Mouse (Mus musculus) cerebellum, postnatal 14 days (tissue): ENCODE measurements around the gene 2810408A11Rik.
A peak's percentile ranks its signal among the peaks of the same experiment; 100 is the strongest.

Experiments
- DNase-seq, 2 experiments: peaks; one replicate each; pipeline ENCODE4 v3.0.0; 2021; ENCODE audit warnings: mixed read lengths in 2 of 2

The 2810408A11Rik gene

DNA sequence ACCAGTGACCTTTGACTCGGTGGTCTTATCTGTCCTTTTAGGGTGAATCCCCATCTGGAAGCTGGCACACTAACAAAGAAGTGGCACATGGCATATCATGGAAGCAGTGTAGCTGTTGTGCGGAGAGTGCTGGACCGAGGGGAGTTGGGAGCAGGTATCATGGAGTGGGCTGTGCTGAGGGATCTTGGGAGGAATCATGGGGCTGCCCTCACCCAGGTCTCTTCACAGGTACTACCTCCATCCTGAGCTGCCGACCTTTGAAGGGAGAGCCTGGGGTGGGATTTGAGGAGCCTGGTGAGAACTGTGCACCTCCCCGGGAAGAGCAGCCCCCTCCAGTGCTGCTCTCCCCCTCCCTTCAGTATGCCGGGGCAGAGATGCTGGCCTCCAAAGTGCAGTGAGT, 10.9 kb upstream of the 2810408A11Rik start:
- DNase-seq, result no peak

DNA sequence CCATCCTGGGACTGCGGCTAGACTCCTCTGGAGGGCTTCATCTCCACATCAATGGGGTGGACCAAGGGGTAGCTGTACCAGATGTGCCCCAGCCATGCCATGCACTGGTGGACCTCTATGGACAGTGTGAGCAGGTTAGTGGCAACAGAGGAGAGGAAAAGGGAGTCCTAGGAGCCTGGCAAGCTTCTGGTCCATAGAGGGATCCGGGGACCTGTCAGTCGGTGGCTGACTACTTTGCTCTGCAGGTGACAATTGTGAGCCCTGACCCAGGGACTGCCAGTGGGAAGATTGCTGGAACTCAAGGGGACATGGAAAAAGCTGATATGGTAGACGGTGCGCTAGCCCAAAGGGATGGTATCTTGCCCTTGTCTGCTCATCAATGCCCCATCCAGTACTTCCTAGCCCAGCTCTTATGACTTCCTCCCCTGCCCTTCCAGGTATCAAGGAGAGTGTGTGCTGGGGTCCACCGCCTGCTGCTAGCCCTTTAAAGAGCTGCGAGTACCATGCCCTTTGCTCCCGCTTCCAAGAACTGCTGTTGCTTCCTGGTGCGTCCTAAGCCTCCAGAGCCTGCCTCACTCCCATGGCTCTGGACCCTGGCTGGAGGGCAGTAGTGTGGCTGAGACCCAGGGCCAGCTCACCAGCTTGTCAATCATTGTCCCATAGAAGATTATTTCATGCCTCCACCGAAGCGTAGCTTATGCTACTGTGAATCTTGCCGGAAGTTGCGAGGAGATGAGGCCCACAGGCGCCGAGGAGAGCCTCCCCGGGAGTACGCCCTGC, 10.2 kb upstream of the 2810408A11Rik start:
- no peak for DNase-seq

DNA sequence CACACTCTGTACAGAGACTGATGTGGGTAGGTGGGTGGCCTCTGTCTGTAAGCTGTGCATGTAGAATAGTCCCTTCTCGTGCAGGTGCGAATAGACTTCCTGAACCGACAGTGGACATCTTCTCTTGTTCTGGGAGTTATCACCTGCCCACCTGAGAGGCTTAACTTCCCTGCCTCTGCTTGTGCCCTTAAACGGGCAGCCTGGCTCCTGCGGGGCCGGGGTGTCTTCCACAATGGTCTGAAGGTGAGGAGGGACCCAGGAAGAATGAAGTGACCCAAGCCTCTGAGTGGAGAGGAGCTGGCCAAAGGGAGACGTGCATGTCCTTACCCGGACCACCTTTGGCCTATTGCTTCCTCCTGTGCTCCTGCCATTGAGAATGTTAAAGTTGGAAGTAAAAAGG, 9.4 kb upstream of the 2810408A11Rik start:
- no peak for DNase-seq

DNA sequence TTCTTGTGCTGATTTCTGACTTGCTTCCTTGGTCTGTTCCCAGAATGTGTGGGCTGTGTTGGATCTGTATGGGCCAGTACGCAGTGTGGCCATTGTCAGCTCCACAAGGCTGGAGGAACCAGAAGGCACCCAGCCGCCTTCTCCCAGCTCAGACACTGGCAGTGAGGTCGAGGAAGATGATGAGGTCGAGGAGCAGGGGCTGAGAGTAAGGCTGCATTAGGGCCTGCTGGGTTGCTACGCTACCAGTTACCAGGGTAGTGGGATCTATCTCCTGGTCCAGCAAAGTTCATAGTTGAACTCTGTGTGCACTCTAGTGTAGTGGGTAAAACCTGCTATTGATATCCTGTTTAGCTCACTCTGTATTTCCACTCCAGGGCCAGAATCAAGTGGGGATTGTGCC, 8.4 kb upstream of the 2810408A11Rik start:
- no peak for DNase-seq

DNA sequence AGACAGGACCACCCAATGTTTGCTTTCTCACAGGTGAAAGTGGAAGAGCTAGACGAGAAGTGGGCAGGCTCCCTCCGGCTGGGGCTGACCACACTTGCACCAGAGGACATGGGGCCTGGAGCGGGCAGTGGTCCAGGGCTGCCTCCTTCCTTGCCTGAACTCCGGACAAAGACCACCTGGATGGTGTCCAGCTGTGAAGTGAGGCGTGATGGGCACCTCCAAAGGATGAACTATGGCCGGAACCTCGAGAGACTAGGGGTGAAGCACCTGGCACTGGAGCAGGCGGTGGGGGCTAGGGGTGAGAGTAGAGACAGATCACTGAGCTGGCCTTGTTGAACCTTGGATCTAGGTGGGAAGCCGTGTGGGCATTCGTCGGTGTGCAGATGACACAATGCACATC, 7.9 kb upstream of the 2810408A11Rik start:
- DNase-seq, result peak in 1 of 2 experiments; percentile 45

DNA sequence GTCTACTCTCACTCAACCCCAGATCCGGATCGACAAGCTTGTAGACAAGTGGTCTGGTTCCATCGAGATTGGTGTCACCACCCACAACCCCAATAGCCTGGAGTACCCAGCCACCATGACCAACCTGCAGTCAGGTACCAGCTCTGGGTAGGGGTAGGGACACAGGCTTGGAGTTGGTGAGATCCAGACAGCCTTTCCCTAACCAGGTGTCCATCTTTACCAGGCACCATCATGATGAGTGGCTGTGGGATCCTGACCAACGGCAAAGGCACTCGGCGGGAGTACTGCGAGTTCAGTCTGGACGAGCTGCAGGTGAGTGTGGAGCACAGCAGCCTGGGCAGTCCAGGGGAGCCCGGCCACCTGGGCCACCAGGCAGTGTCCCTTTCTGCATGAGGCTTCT, 3.5 kb upstream of the 2810408A11Rik start:
- DNase-seq, result no peak

DNA sequence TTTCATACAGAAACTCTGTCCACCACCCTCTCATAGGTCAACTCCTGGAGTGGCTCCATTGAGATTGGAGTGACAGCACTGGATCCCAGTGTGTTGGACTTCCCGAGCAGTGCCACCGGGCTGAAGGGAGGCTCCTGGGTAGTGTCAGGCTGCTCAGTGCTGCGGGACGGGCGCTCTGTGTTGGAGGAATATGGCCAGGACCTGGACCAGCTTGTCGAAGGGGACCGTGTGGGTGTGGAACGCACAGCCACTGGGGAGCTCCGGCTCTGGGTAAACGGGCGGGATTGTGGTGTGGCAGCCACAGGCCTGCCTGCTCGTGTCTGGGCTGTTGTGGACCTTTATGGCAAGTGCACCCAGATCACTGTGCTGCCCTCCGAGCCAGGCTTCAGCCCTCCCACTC, 2.2 kb upstream of the 2810408A11Rik start:
- DNase-seq, result no peak

DNA sequence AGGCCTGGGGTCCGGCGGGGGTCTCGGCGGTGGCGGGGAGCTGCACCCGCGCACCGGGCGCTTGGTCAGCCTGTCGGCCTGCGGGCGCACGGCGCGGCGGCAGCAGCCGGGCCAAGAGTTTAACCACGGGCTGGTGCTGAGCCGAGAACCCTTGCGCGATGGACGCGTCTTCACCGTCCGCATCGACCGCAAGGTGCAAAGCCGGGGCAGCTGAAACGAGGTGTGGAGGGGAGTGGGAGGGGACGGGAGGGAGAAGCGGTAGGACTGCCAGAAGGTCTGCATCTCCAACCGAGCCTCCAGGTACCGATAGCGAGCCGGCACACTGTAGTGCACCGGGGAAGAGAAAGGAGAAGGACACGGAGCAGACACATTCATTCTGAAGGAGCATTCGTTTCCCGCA, 1.2 kb upstream of the 2810408A11Rik start:
- DNase-seq, result peak; percentile 63 to 64

DNA sequence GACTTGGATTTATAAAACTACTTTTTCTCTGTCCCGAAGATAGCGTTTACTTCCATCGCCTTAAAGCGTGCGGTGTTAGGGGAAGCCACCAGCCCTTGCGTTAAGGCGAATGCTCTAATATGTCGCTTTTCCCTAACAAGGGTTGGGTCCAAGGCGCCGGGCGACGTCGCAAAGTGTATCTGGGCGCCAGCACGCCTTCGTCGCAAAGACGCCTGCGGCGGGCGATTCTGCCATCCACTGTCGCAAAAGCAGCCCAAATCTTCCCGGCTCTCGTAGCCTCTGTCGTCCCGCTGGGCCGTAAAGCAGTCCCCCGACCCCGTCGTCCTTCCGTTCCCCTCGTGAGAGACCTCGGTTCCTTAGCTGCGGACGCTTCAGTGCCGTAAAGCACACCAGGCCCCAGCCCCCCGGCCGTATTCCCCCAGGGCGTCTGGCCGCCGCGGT, 639 bp upstream of the 2810408A11Rik start:
- DNase-seq, result peak; percentile 93 to 94

DNA sequence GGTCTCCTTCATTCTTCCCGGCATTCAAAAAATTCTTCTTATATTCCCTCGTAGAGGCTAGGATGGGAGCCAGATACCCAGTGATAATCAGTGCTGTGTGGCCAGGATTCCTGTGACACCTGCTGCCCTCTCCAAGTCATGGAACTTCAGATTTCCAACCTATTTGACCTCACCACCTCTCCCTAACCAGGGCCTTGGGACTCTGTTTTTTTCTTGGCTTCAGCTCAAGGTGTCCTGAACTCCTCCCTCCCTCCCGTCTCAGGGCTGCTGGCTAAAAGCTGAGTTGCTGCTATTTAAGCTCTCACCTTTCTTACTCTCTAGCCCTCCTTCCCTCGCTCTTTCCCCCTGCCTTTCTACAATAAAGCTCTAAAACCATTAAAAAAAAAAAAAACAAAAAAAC, 917 bp downstream of the 2810408A11Rik start:
- no peak for DNase-seq

DNA sequence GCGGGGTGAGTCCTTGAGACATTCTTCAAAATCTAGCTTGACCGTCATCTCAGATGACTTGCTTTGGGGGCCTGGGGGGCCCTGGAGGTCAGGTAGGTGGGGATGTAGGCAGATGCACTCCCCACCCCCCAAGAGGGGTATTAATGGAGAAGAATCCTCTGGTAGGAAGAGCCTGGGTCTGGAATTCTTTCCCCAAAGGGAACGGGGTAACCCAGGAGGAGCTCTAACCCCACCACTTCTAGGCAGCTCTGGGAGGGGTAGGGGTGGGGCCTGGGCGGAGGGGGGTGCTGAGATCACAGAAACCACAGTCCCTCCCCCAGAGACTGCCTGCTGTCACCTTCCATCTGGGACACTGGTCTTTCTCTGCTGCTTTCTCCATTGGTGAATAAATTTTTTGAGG, 5.5 kb downstream of the 2810408A11Rik start, which contains the start of gene Acap1:
Acap1 (minus strand) TSS at position 249 of the 400 bp plus-strand sequence.
- no peak for DNase-seq

DNA sequence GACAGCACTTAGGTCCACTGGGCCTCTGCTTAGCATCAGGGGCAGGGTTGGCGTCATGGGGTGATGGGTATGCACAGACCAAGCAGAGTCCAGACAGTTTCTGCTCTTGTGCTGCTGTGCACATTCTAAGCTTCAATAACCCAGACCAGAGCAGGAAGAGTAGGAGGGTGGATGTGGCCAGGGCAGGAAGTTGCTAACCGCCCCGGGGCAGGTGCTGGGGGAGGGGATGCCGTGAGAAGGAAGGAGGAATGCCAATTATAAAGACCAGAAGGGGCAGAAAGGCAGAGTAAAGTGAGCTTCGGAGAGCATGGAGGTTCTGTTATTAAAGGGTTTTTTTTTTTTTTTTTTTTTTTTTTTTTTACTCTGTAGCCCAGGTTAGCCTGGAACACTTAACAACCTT, 6.1 kb downstream of the 2810408A11Rik start:
- DNase-seq, result no peak

DNA sequence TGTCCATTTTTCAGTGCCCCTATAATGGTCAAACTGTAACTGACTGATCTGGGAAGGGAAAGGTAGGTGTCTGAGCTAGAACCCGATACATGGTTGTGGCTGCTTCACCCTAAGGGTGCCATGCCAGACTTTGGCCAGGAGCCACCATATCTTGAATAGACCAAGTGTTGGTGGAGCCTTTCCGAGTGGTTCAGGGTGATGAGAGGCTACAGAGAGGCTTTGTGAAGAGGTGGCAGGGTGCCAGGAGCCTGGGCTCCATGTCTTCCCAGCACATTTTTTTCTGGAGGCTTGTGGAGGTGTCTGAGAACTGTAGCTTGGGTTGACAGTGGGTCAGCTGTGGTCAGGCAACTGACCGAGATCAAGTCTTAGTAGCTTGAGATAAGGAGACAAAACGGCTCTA, 9.3 kb downstream of the 2810408A11Rik start:
- DNase-seq, result no peak

DNA sequence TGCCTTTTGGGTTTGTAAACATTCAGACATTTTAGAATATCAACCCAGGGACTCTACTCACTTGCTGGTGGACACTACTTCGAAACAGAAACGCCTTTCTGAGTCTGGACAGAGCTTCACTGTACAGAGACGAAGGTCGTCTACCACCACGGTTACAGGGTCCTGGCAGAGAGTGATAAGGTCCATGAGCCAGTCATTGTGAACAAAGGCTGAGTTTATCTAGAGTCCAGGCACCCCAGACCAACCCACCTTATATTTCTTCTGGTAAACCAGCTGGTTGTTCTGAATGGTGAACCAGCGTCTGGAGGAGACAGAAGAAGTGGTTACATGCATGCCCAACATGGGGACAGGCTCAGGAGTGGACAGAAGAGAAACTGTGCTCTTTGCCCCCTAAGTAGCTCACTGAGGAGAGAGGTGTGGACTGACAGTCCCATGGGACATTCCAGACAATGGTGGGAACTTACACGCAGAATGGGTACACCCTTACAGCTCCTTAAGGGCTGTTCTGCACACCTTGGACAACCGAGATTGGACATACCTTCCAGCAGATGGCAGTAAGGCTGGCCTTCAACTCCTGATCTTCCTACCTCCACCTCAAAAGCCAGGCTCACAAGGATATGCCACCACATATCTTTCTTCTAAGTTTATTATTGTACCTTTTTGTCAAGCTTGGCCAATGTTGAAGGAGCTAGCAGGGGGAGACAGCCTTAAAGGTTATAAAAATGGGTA, 13.7 kb downstream of the 2810408A11Rik start:
- no peak for DNase-seq

DNA sequence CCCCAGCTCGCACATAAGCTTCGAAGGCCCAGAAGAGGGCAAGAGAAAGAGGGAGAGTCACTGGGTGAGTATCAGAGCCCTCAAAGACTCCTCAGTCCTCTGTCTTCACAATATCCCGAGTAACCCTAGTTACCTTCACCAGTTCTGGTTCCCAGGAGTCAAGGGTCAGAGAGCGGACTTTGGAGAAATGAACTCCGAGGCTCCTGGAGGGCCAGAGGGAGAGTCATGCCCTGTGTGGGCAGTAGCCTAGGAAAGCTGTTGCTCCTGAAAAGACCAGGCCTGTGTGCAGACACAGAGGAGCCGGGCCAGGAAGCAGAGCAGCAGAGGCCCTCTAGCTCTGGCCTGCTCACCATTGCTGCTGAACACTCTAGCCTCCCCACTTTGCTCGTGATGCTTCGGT, 16.1 kb downstream of the 2810408A11Rik start:
- no peak for DNase-seq

DNA sequence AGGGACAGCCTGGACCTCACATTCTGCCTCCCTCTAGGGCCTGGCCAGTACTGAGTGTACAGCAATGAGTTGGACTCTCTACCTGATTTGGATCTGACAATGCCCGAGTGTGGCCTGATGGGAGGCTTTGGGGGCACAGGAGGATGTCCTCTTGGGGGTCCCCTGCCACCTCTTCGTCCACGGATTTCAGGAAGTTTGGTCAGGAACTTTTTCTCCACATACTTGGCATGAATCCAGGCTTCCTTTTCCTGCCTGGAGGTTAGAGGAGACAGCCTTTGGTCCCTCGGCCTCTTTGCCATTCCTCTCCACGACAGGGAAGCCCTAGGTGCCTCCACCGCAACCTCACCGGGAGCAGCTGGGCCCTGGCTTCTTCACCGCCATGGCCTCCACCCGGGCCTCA, 16.5 kb downstream of the 2810408A11Rik start:
- no peak for DNase-seq

DNA sequence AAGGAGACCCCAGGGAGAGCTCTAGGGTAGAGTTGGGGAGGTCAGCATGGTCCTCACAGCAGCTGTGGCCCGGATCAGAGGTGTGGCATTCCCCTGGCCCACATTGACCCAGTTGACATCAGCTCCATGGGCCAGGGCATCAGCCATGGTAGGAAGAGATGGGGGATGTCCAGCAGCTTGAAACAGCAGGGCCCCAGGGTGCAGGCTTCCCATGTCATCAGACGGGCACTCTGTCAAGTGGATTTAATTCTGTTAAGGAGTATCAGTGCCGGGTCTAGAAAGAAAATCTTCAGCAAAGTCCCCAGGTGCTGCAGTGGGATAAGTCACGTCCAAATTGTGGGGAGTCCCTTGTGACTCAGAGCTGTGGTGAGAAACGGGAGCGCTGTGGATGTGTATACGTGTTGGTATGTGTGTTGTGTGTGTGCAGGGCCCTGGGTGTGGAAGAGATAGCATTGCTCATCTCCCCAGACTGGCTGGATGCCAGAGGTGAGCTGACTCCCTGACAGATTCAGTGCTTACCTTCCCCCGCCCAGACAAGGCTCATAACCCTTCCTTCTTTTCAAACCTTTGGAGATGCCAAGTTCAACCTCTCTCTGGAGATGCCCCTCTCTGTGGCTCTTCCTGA, 17.1 kb downstream of the 2810408A11Rik start:
- no peak for DNase-seq

DNA sequence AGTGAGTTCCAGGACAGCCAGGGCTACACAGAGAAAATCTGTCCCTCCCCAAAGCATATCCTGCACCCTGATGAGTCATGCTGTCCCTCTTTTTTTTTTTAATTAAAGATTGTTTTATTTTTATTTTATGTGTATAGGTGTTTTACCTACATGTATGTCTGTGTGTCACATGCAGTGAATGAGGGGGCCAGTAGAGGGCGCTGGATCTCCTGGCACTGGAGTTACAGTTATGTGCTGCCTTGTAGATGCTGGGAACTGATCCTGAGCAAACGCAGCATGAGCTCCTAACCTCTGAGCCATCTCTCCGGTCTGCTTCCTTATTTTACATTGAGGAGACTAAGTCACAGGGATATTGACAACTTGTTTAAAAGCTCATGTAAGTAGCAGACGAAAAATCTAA, 17.7 kb downstream of the 2810408A11Rik start:
- peak in 1 of 2 experiments; percentile 64 for DNase-seq

DNA sequence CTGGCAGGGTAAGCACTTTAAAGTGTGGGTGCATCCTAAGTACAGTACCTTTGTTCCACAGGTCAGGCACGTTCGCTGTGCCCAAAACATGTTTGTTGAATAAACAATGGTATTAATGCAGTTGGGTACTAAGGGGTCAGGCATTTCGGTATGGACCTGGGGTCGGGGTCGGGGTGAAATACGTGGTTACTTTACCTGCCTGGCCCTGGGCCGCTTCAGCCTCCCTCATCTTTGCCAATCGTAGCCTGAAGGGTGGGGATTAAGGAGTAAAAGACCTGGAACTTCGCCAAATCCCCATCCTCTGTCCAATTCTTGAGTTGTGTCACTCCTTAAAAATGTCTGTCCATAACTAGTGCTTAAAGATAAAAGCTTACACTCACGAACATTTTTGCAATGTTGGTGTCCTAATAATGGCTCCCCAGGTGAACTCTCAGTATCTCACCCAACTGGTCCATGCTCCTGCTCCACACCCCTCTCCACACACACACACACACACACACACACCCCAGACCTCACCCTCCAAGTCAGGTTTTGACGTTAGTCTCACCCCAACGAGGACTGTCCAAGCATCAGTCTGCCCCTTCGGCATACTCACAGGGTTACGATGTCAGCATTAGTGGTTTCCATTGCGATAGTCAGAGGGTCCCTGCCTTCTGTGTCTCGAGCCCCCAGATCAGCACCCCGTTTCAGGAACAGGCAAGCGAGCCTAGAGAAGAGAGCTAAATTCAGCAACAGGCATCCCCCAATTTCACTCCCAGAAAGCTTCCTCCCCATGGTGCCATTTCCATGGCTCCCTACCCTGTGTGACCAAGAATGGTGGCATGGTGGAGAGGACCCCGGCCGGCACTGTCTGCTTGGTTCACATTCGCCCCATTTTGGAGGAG, 18.8 kb downstream of the 2810408A11Rik start:
- no peak for DNase-seq

DNA sequence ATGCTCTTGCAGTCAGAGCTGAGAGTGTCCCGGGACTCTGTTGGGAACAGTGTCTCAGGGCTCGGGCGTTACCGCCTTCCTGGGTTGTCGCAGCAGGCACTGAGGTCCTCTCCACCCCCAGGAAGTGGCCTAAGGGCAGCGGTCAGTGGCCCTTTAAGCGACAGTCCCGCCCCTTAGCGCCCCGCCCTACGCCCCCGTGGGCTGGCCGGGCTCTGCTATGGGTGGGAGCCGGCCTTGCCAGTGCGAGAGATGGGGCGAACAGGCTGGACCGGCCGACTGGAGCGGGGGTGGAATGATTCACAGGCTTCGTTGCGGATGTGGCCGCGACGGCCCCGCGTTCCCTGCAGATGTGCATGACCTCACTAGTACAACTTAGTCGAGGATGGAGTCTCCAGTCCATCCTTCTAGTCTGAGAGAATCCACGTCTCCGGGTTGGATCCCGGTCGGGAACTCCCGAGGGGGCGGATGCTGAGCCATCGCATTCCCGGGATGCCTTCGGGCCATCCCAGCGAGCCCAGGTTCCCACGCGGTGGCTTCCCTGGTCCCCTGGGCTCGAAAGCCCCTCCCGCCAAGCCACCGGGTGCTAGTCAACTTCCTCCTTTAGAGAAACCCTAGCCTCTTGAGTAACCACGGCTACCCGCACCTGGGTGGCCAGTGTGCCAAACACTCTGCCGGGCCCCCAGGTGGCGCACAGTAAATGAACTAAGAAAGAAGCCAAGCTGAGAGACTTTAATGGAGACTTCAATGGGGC, 19.8 kb downstream of the 2810408A11Rik start, which contains the start of gene Kctd11:
Kctd11 (minus strand) TSS at position 554 of the 751 bp plus-strand sequence.
- DNase-seq, result peak; percentile 77 to 79

DNA sequence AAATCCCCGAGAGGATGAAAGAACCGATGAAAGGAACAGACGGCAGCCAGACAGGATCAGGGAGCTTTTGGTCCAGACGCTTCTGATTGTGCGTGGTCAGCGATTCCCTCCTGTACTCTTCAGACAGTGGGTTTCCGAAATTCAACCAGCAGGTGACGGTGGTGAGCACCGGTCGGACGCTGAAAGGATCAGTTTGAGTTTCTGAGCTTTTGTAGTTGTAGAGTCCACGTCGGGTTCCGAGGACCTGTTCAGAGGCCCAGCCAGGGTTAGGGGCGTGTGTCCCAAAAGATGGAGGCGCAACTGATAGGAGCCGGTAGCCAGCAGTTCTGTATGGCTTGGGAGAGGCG, 20.3 kb downstream of the 2810408A11Rik start:
- peak; percentile 71 to 82 for DNase-seq

DNA sequence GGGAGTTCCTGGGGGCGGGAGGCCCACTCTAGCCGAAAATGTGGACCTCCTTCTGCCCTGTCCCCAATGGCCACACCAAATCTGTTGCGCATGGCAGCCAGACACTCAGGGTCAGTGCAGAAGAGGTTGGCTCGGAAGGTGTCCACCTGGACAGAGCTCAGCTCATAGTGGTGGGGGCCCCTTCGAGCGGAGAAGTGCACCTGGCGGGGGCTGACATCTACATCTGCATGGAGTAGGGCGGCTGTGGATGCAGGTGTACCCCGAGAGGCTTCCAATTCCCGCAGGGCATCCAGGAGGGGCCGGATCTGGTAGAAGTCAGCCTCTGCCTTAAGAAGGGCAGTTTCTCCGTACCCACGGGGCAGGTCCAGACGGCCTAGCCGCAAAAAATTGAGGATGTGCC, 21.1 kb downstream of the 2810408A11Rik start:
- no peak for DNase-seq
